Mouse (Mus musculus) liver, embryonic 14.5 days (tissue): Measurements from ENCODE around the gene Rps29. TPM values are rescaled to one million over a fixed set of nuclear protein-coding genes. Genes with fewer than 3 reads are reported as not detected.

Source experiments
- ATAC-seq: fragments of 200-750 bp; cut with Nextera tagmentation; 2 replicates; pipeline ENCODE4 v1.8.0; 2017; ENCODE audit warnings: moderate number of reproducible peaks, mild to moderate bottlenecking, moderate library complexity; ENCODE audit not compliant: insufficient read depth
- DNase-seq, 3 experiments: peaks; one replicate each; pipeline ENCODE4 v3.0.0-alpha.2; 2012 to 2013; ENCODE audit warnings: low read depth in 3 of 3, low spot score in 3 of 3
- H3K27ac ChIP-seq: fragments of 300-500 bp; sonication (generic); 2 replicates; pipeline ENCODE4 v1.5.1; 2014; ENCODE audit warnings: moderate library complexity, mild to moderate bottlenecking, control low read depth, inconsistent platforms
- H3K27me3 ChIP-seq: fragments of 300-500 bp; sonication (generic); 2 replicates; pipeline ENCODE4 v1.6.1; 2014; ENCODE audit warnings: mild to moderate bottlenecking, low read length, moderate library complexity; ENCODE audit not compliant: control insufficient read depth, insufficient read depth
- H3K36me3 ChIP-seq: fragments of 300-500 bp; sonication (generic); replicated peaks from 2 replicates; pipeline ENCODE4 v1.6.1; 2014; ENCODE audit warnings: low read depth; ENCODE audit not compliant: control insufficient read depth, insufficient read depth
- H3K4me1 ChIP-seq, 2 experiments: fragments of 200-500 bp in 1 of 2; fragments of 300-500 bp in 1 of 2; sonication (generic) in 1 of 2; replicated peaks; 2 replicates each; pipeline ENCODE4 v1.6.1; 2012 to 2014; ENCODE audit warnings: antibody characterized with exemption in 1 of 2, inconsistent platforms in 1 of 2, low read length in 1 of 2; ENCODE audit not compliant: control insufficient read depth in 2 of 2, insufficient read depth in 2 of 2
- H3K4me2 ChIP-seq: fragments of 300-500 bp; sonication (generic); 2 replicates; pipeline ENCODE4 v1.6.1; 2014; ENCODE audit warnings: low read depth, mild to moderate bottlenecking, control low read depth, moderate library complexity
- H3K4me3 ChIP-seq, 2 experiments: fragments of 200-500 bp in 1 of 2; fragments of 300-500 bp in 1 of 2; sonication (generic) in 1 of 2; 2 replicates each; pipeline ENCODE4 v1.5.1; 2012 to 2014; ENCODE audit warnings: low read depth in 2 of 2, low read length in 2 of 2, mild to moderate bottlenecking in 2 of 2, control low read depth in 1 of 2, inconsistent platforms in 1 of 2, moderate library complexity in 1 of 2; ENCODE audit not compliant: insufficient read depth in 1 of 2
- H3K9ac ChIP-seq: fragments of 300-500 bp; sonication (generic); replicated peaks from 2 replicates; pipeline ENCODE4 v1.6.1; 2014; ENCODE audit warnings: mild to moderate bottlenecking, control low read depth, moderate library complexity
- H3K9me3 ChIP-seq: fragments of 300-500 bp; sonication (generic); 2 replicates; pipeline ENCODE4 v1.6.1; 2016; ENCODE audit warnings: low read length, mixed read lengths; ENCODE audit not compliant: control insufficient read depth
- CTCF ChIP-seq: IDR thresholded peaks from 2 replicates; pipeline ENCODE4 v1.5.1; 2016; ENCODE audit warnings: antibody characterized with exemption, low read depth, control low read depth
- EP300 ChIP-seq: IDR thresholded peaks from 2 replicates; pipeline ENCODE4 v1.6.1; 2016; ENCODE audit warnings: antibody characterized with exemption, low read depth
- whole genome bisulfite sequencing: fragments of 180-500 bp; shearing (Covaris S2); extraction: QIAGEN DNeasy Blood & Tissue Kit; methylation state at CpG from one replicate; pipeline ENCODE4 v1.1.7; 2014; ENCODE audit not compliant: insufficient replicate concordance; 5-methylcytosine and 5-hydroxymethylcytosine counted together
- polyA plus RNA-seq, 2 experiments: library from polyadenylated mRNA; depleted of rRNA in 1 of 2; stranded (reverse) in 1 of 2; unstranded in 1 of 2; fragments of >200 nt; fragmentation: Nextera tagmentation in 1 of 2; extraction: Ambion mirVana in 1 of 2; gene quantifications; 2 replicates each; pipeline versions ENCODE4 v1.2.1 to v1.2.3; 2012 to 2014

Gene Rps29
- polyA plus RNA-seq, 2 experiments, result 1,541 to 1,778 TPM

DNA sequence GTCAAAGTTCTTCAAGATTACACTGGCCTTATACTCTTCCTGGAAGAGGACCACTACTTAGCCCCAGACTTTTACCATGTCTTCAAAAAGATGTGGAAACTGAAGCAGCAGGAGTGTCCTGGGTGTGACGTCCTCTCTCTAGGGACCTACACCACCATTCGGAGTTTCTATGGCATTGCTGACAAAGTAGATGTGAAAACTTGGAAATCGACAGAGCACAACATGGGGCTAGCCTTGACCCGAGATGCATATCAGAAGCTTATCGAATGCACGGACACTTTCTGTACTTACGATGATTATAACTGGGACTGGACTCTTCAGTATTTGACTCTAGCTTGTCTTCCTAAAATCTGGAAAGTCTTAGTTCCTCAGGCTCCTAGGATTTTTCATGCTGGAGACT, 26.4 kb upstream of the Rps29 start:
- no peaks in the 10 kb centered on the region for H3K27me3 ChIP-seq
- WGBS, result 32% methylated on average over 7 of the region's 7 CpGs
- H3K4me3 ChIP-seq, result peak overlapping the region; percentile 71 to 81
- H3K4me2 ChIP-seq, result peak overlapping the region; percentile 86
- H3K9ac ChIP-seq, result peak overlapping the region; percentile 89
- peak overlapping the region; percentile 80; the same call in 1 of the 2 replicates for H3K27ac ChIP-seq
- H3K9me3 ChIP-seq, result no peaks in the 10 kb centered on the region
- ATAC-seq (no peak), DNase-seq (no peak)
- H3K4me1 ChIP-seq, result peaks cover 13 to 15% of the 10 kb centered on the region in 2 experiments
- peaks cover 19% of the 10 kb centered on the region for H3K36me3 ChIP-seq
- TF ChIP-seq CTCF (no peak), EP300 (no peak)

- H3K9me3 ChIP-seq, result no peaks in the 10 kb centered on the region
- H3K4me1 ChIP-seq, result peaks cover 13 to 15% of the 10 kb centered on the region in 2 experiments
- under 1% methylated on average over 83 of the region's 86 CpGs for WGBS
- peak overlapping the region; percentile 80 for H3K27ac ChIP-seq
- peak overlapping the region; percentile 71 to 81 for H3K4me3 ChIP-seq
- peak overlapping the region; percentile 89 for H3K9ac ChIP-seq
- H3K27me3 ChIP-seq, result no peaks in the 10 kb centered on the region
- peak in 1 of 3 experiments; percentile 28 for DNase-seq
- no peak for TF ChIP-seq EP300
- no peak for TF ChIP-seq CTCF
- H3K36me3 ChIP-seq, result peaks cover 11% of the 10 kb centered on the region
- peak; percentile 56 for ATAC-seq
- peak overlapping the region; percentile 86 for H3K4me2 ChIP-seq
Observed at GRCm38 (mm10) chr12:69184342-69185295, 25.6 kb upstream of the Rps29 start.

- Histone ChIP-seq H3K36me3 (peaks cover 9% of the 10 kb centered on the region), H3K27ac (peak within 1 kb of the TSS; percentile 80), H3K27me3 (no peaks in the 10 kb centered on the region), H3K9ac (peak within 1 kb of the TSS; percentile 89), H3K4me3 (peak within 1 kb of the TSS; percentile 81 to 85), H3K9me3 (no peaks in the 10 kb centered on the region), H3K4me2 (peak within 1 kb of the TSS; percentile 90), H3K4me1 (peaks cover 13 to 15% of the 10 kb centered on the region in 2 experiments)
- peak; percentile 97 for ATAC-seq
- WGBS, result under 1% methylated on average over 84 of the region's 84 CpGs
- DNase-seq, result peak; percentile 96 to 98 (median 98)
- TF ChIP-seq CTCF (no peak), EP300 (0 out of 2 replicates have a peak, but pooled peaks have one; percentile 26)
Observed at GRCm38 (mm10) chr12:69183583-69184308, 24.8 kb upstream of the Rps29 start, which contains the start of the genes Rpl36al and Mgat2. TSS of gene Rpl36al (minus strand) at chr12:69184083. TSS of gene Mgat2 (plus strand) at chr12:69184157.

- H3K9ac ChIP-seq, result no peak overlapping the region
- DNase-seq (no peak), ATAC-seq (no peak)
- H3K4me3 ChIP-seq, result no peak overlapping the region
- no peak overlapping the region for H3K4me2 ChIP-seq
- TF ChIP-seq EP300 (no peak), CTCF (no peak)
- H3K9me3 ChIP-seq, result no peaks in the 10 kb centered on the region
- H3K27ac ChIP-seq, result no peak overlapping the region
- no peaks in the 10 kb centered on the region for H3K27me3 ChIP-seq
- H3K4me1 ChIP-seq, result peaks cover 8 to 9% of the 10 kb centered on the region in 2 experiments; a peak in 3 of 4 replicates
- H3K36me3 ChIP-seq, result peaks cover 7% of the 10 kb centered on the region
- WGBS, result 71% methylated on average over 4 of the region's 4 CpGs
Observed at GRCm38 (mm10) chr12:69181800-69182199, 22.8 kb upstream of the Rps29 start.

- Histone ChIP-seq H3K4me3 (no peak overlapping the region), H3K36me3 (peaks cover 29% of the 10 kb centered on the region), H3K27me3 (no peaks in the 10 kb centered on the region), H3K27ac (no peak overlapping the region), H3K4me1 (no peaks in the 10 kb centered on the region), H3K4me2 (no peak overlapping the region), H3K9me3 (no peaks in the 10 kb centered on the region), H3K9ac (no peak overlapping the region)
- DNase-seq (no peak), ATAC-seq (no peak)
- 75% methylated on average over 12 of the region's 12 CpGs for WGBS
- TF ChIP-seq CTCF, result no peak
- no peak for TF ChIP-seq EP300
Observed at GRCm38 (mm10) chr12:69179371-69179770, 20.4 kb upstream of the Rps29 start.
